Mouse (Mus musculus) heart, embryonic 11.5 days (tissue): ENCODE data around the gene Uap1. TPM values are rescaled to one million over a fixed set of nuclear protein-coding genes. Genes with fewer than 3 reads are reported as not detected.

ENCODE experiments used
- ATAC-seq: fragments of 200-750 bp; cut with Nextera tagmentation; replicated peaks from 2 replicates; pipeline ENCODE4 v1.8.0; 2017; ENCODE audit warnings: moderate library complexity; ENCODE audit not compliant: insufficient number of reproducible peaks, low FRiP score, low TSS enrichment
- H3K27ac ChIP-seq: fragments of 300-500 bp; sonication (generic); 2 replicates; pipeline ENCODE4 v1.5.1; 2014; ENCODE audit warnings: mild to moderate bottlenecking, low read depth, low read length
- H3K27me3 ChIP-seq: fragments of 300-500 bp; sonication (generic); 2 replicates; pipeline ENCODE4 v1.6.1; 2014; ENCODE audit warnings: mild to moderate bottlenecking, low read length, mixed read lengths; ENCODE audit not compliant: control insufficient read depth, insufficient read depth
- H3K36me3 ChIP-seq: fragments of 300-500 bp; sonication (generic); 2 replicates; pipeline ENCODE4 v1.6.1; 2014; ENCODE audit warnings: mild to moderate bottlenecking, low read length, moderate library complexity, mixed read lengths; ENCODE audit not compliant: control insufficient read depth, insufficient read depth
- H3K4me1 ChIP-seq: fragments of 300-500 bp; sonication (generic); 2 replicates; pipeline ENCODE4 v1.6.1; 2014; ENCODE audit warnings: low read length; ENCODE audit not compliant: control insufficient read depth, insufficient read depth
- H3K4me2 ChIP-seq: fragments of 300-500 bp; sonication (generic); 2 replicates; pipeline ENCODE4 v1.6.1; 2014; ENCODE audit warnings: mild to moderate bottlenecking, moderate library complexity
- H3K4me3 ChIP-seq: fragments of 300-500 bp; sonication (generic); 2 replicates; pipeline ENCODE4 v1.5.1; 2014; ENCODE audit warnings: low read depth, low read length
- H3K9ac ChIP-seq: fragments of 300-500 bp; sonication (generic); 2 replicates; pipeline ENCODE4 v1.6.1; 2014; ENCODE audit warnings: mild to moderate bottlenecking, low read depth, low read length, moderate library complexity
- H3K9me3 ChIP-seq: fragments of 300-500 bp; sonication (generic); replicated peaks from 2 replicates; pipeline ENCODE4 v1.6.1; 2016; ENCODE audit warnings: low read length; ENCODE audit not compliant: control insufficient read depth
- WGBS: fragments of 180-500 bp; shearing (Covaris S2); extraction: QIAGEN DNeasy Blood & Tissue Kit; methylation state at CpG from one replicate; pipeline ENCODE4 v1.1.7; 2014; ENCODE audit not compliant: insufficient replicate concordance; 5-methylcytosine and 5-hydroxymethylcytosine counted together
- polyA plus RNA-seq: library from polyadenylated mRNA; unstranded; fragments of >200 nt; fragmentation: Nextera tagmentation; extraction: Ambion mirVana; gene quantifications from 2 replicates; pipeline ENCODE4 v1.2.1, GENCODE M21; 2014

The Uap1 gene
- polyA plus RNA-seq, 1 experiment from 2014 or later, result 58.6 TPM

- 68% methylated on average over 3 of the region's 3 CpGs for WGBS
- H3K9me3 ChIP-seq, result no peaks in the 10 kb centered on the region
- no peak overlapping the region for H3K4me3 ChIP-seq
- no peaks in the 10 kb centered on the region for H3K4me1 ChIP-seq
- H3K27ac ChIP-seq, result no peak overlapping the region
- no peaks in the 10 kb centered on the region for H3K27me3 ChIP-seq
- no peak for ATAC-seq
- no peak overlapping the region for H3K9ac ChIP-seq
- no peak overlapping the region for H3K4me2 ChIP-seq
- H3K36me3 ChIP-seq, result peaks cover 25% of the 10 kb centered on the region
These were observed 14.3 kb downstream of the Uap1 start for GRCm38 (mm10) chr1:170160397-170160938.

GRCm38 (mm10) chr1:170159707-170160106, 15.1 kb downstream of the Uap1 start:
- peaks cover 25% of the 10 kb centered on the region for H3K36me3 ChIP-seq

GRCm38 (mm10) chr1:170155761-170156160, 19.0 kb downstream of the Uap1 start:
- peaks cover 20% of the 10 kb centered on the region for H3K36me3 ChIP-seq
- 91% methylated on average over 5 of the region's 5 CpGs for WGBS

More at GRCm38 (mm10) chr1:170159707-170160106, 15.1 kb downstream of the Uap1 start:
- Histone ChIP-seq H3K4me3 (no peak overlapping the region), H3K9ac (no peak overlapping the region), H3K4me2 (no peak overlapping the region), H3K9me3 (no peaks in the 10 kb centered on the region), H3K4me1 (no peaks in the 10 kb centered on the region), H3K27me3 (no peaks in the 10 kb centered on the region), H3K27ac (no peak overlapping the region)
- 83% methylated on average over 2 of the region's 2 CpGs for WGBS
- ATAC-seq, result no peak

GRCm38 (mm10) chr1:170155298-170155697, 19.5 kb downstream of the Uap1 start:
- Histone ChIP-seq H3K9ac (no peak overlapping the region), H3K4me2 (no peak overlapping the region), H3K27ac (no peak overlapping the region), H3K36me3 (peaks cover 19% of the 10 kb centered on the region), H3K4me3 (no peak overlapping the region), H3K4me1 (no peaks in the 10 kb centered on the region), H3K9me3 (no peaks in the 10 kb centered on the region), H3K27me3 (no peaks in the 10 kb centered on the region)
- no peak for ATAC-seq
- WGBS, result 62% methylated on average over 2 of the region's 2 CpGs

More at GRCm38 (mm10) chr1:170155761-170156160, 19.0 kb downstream of the Uap1 start:
- no peak overlapping the region for H3K4me2 ChIP-seq
- no peaks in the 10 kb centered on the region for H3K4me1 ChIP-seq
- H3K4me3 ChIP-seq, result no peak overlapping the region
- no peak for ATAC-seq
- H3K9me3 ChIP-seq, result no peaks in the 10 kb centered on the region
- H3K27ac ChIP-seq, result no peak overlapping the region
- no peaks in the 10 kb centered on the region for H3K27me3 ChIP-seq
- H3K9ac ChIP-seq, result no peak overlapping the region

- peaks cover 18% of the 10 kb centered on the region for H3K36me3 ChIP-seq
- no peaks in the 10 kb centered on the region for H3K27me3 ChIP-seq
- no peak overlapping the region for H3K4me2 ChIP-seq
- no peak overlapping the region for H3K9ac ChIP-seq
- no peaks in the 10 kb centered on the region for H3K4me1 ChIP-seq
- H3K9me3 ChIP-seq, result no peaks in the 10 kb centered on the region
- 86% methylated on average over 8 of the region's 8 CpGs for WGBS
- H3K4me3 ChIP-seq, result no peak overlapping the region
- no peak for ATAC-seq
- H3K27ac ChIP-seq, result no peak overlapping the region
These were observed 20.8 kb downstream of the Uap1 start for GRCm38 (mm10) chr1:170153986-170154385.

- no peaks in the 10 kb centered on the region for H3K27me3 ChIP-seq
- no peak overlapping the region for H3K27ac ChIP-seq
- peaks cover 17% of the 10 kb centered on the region for H3K36me3 ChIP-seq
- no peak overlapping the region for H3K4me2 ChIP-seq
- no peaks in the 10 kb centered on the region for H3K9me3 ChIP-seq
- no peak overlapping the region for H3K9ac ChIP-seq
- H3K4me1 ChIP-seq, result peaks cover 4% of the 10 kb centered on the region; the same call in 1 of the 2 replicates
- 94% methylated on average over 2 of the region's 2 CpGs for WGBS
- no peak overlapping the region for H3K4me3 ChIP-seq
- ATAC-seq, result no peak
These were observed 22.2 kb downstream of the Uap1 start for GRCm38 (mm10) chr1:170152552-170152951.

- Histone ChIP-seq H3K4me2 (no peak overlapping the region), H3K9ac (no peak overlapping the region), H3K9me3 (no peaks in the 10 kb centered on the region), H3K36me3 (peaks cover 15% of the 10 kb centered on the region), H3K27ac (no peak overlapping the region), H3K4me3 (no peak overlapping the region), H3K27me3 (no peaks in the 10 kb centered on the region), H3K4me1 (peaks cover 6% of the 10 kb centered on the region; the same call in 1 of the 2 replicates)
- no peak for ATAC-seq
- 92% methylated on average over 6 of the region's 6 CpGs for WGBS
These were observed 23.9 kb downstream of the Uap1 start for GRCm38 (mm10) chr1:170150870-170151269.

GRCm38 (mm10) chr1:170149756-170150155, 25.0 kb downstream of the Uap1 start:
- Histone ChIP-seq H3K9me3 (no peaks in the 10 kb centered on the region), H3K4me1 (peaks cover 6% of the 10 kb centered on the region; the same call in 1 of the 2 replicates), H3K4me3 (no peak overlapping the region), H3K27ac (no peak overlapping the region), H3K4me2 (no peak overlapping the region), H3K36me3 (peaks cover 9% of the 10 kb centered on the region), H3K9ac (no peak overlapping the region), H3K27me3 (no peaks in the 10 kb centered on the region)
- ATAC-seq, result no peak
- WGBS, result 90% methylated on average over 4 of the region's 4 CpGs

- H3K36me3 ChIP-seq, result peaks cover 9% of the 10 kb centered on the region
- no peak for ATAC-seq
- H3K9me3 ChIP-seq, result no peaks in the 10 kb centered on the region
- H3K9ac ChIP-seq, result no peak overlapping the region
- no peak overlapping the region for H3K4me2 ChIP-seq
- H3K27ac ChIP-seq, result no peak overlapping the region
- no peaks in the 10 kb centered on the region for H3K27me3 ChIP-seq
- no peak overlapping the region for H3K4me3 ChIP-seq
- WGBS, result 51% methylated on average over 6 of the region's 6 CpGs
- H3K4me1 ChIP-seq, result peaks cover 6% of the 10 kb centered on the region; the same call in 1 of the 2 replicates
These were observed 26.2 kb downstream of the Uap1 start for GRCm38 (mm10) chr1:170148536-170148935.
